Mouse (Mus musculus): ENCODE data around the gene Rab43.

Gene Rab43

DNA sequence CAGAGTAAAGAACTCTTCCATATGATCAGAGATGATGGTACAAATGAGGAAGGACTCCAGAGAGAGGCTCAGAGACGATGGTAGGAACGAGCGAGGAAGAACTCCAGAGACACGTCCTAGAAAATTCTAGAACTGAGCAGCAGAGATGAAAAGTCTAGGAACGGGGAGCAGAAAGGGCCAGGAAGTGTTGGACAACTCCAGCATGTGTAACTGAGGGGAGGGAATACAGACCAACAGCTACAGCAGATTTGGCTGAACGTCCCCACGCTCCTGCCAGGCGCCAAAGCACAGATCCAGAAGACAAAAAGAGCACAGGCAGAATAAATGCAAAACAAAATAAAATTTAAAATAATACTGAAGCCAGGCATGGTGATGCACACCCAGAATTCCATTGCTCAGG is 55.1 kb downstream of the Rab43 start:
- no peak for DNase-seq (ENCODE audit: inconsistent age in 2 of 2, low spot score in 1 of 2)

DNA sequence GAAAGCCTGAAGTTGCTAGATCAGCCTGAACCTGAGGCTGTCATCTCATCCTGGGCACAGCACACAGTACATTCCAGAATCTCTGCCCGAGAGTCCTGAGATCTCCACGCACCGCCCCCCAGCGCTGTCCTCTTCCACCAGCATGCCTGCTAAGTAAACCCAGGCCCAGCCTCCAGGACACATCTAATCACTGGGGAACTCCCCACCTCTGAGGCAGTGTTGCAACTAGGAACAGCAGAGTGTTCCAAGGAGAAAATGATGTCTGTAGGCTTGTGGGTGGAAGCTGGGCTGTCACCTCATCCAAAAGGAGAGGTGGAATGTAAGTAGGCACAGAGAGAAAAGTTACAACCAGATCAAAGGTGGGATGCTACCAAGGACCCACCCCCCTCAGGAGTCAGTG is 56.8 kb downstream of the Rab43 start:
- no peak for DNase-seq (ENCODE audit: inconsistent age in 2 of 2, low spot score in 1 of 2)

DNA sequence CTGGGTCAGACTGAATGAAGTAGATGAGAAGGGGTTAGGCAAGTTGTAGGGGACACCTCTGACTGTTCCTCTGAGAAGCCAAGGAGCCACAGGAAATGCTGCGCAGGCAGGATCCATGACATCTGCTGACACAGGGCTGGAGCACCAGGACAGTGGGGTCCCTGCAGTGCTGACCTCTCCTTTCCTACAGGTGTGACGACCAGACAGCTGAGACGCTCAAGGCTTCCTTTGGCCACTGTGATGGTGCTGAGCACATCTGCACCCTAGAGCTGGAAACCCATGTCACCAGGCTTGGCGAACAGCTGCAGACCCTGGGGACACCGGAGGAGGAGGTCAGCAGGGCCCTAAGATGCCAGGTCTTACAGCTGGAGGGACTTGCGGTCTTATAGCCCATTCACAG is 60.4 kb downstream of the Rab43 start:
- DNase-seq (ENCODE audit: inconsistent age in 2 of 2, low spot score in 1 of 2): no peak

DNA sequence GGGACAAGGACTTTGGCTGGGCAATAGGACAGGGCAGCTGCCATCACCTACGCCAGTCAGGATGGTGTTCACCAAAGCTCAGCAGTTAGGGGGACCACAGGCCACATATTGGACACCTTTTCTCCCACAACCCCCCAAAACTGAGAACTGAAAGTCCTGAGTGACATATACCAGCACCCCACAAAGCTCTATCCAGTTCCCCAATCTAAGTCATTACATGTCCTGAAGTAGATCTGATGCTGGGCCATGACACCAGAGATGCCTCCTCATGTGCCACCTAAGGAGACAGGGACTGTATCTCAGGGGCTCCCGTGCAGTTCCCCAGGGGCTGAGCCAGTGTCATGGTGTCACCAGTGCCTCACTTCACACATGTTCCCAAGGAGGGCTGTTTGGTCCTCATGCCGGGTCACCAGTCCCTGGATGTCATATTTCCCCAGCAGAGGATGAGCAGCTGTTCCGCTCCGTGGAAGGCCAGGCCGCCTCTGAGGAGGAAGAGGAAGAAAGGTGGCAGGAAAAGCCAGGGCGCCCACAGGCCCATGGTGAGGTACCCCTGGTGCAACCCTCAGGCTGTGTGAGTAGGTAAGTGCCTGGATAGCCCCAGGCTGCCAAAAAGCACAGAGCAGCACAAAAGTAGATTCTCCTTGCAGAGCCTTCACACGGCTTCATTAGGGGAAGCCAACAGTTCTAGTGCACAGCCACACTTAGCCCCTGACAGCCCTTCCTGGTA is 61.6 kb downstream of the Rab43 start:
- DNase-seq (ENCODE audit: inconsistent age in 2 of 2, low spot score in 1 of 2): no peak

DNA sequence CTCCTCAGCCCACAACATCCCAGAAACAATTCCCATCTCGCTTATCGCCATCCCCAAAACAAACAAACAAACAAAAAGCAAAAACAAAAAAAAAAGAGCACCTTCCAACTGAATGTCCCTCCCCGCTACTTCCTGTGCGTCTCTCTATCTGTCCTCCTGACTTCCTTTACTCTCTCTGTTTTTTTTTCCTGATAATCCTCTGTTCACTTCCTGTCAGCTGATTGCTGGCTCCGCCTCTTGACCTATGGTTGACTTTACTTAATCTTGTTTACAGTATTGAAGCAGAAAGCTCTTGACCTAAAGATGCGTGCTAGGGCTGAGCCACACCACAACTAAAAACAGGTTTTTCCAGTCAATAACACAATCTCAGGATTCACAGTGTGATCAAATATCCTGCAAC is 63.4 kb downstream of the Rab43 start:
- no peak for DNase-seq (ENCODE audit: inconsistent age in 2 of 2, low spot score in 1 of 2)

DNA sequence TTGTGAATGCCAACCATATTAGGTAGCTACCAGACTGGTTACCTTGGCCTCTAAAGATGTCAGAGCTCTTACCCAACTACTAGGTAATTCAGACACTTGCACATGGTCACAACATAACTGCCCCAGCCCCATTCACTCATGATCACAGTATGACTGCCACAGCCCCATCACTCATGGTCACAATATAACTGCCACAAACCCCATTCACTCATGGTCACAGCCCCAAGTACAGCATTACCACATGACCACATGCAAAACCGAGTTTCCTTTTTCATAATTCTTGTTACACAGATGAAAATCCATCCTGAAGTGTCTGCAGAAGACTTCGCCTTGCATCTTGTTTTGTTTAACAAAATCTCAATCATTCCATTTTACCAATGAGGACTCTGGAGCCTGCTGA is 63.9 kb downstream of the Rab43 start:
- no peak for DNase-seq (ENCODE audit: inconsistent age in 2 of 2, low spot score in 1 of 2)

DNA sequence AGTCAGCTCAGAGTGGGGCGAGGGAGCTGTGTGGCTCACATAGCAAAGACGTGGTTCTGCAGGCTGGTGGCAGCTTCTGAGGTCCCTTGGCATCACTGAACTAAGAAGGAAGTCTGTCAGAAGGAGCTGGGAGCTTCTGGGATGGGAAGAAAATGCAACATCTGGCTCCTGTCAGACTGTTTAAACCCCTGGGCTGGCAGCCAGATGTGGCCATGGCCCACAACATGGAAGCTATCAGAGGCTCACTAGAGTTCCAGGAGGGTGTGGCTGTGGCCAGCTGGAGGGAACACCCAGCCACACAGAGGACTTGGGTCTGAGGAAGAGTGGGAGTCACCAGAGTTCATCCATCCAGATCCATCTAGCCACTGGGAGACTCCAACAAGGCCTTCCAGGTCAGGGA is 65.1 kb downstream of the Rab43 start:
- DNase-seq (ENCODE audit: inconsistent age in 2 of 2, low spot score in 1 of 2): peak in 1 of 2 experiments; percentile 27

DNA sequence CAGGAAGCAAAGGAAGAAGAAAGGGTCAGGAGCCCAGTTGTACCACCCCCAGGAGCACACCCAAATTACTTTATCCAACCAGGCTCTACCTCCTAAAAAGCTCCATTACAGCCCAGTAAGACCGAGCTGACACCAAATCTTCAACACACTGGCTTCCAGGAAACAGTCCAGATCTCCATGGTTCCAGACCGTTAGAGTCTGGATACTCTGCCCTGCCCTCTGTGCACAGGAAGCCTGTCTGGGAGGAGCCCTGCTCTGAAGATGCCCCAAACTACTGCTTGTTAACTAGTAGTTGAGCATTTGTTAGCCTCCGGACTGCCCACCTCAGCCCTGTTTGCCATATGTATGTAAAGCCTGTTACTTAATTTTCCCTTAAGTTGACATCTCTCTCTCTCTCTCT is 65.9 kb downstream of the Rab43 start:
- no peak for DNase-seq (ENCODE audit: inconsistent age in 2 of 2, low spot score in 1 of 2)

DNA sequence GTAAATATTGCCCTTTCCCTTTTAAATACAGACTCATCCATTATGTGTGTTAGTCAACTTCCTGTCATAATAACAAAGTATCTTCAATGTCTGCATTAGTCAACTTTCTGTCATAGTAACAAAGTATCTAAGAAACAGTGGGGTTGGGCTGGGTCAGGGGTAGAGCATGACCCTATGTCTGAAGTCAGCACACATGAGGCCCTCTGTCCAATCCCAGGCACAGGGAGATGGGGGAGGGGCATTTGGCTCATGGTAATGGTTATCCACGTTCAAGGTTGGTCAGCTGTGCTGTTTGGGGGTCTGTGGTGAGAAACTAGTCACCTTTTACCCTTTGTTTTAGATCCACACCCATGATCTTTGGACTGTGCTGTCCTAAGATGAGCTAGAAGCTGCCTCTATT is 66.7 kb downstream of the Rab43 start:
- peak in 1 of 2 experiments; percentile 58 for DNase-seq (ENCODE audit: inconsistent age in 2 of 2, low spot score in 1 of 2)

DNA sequence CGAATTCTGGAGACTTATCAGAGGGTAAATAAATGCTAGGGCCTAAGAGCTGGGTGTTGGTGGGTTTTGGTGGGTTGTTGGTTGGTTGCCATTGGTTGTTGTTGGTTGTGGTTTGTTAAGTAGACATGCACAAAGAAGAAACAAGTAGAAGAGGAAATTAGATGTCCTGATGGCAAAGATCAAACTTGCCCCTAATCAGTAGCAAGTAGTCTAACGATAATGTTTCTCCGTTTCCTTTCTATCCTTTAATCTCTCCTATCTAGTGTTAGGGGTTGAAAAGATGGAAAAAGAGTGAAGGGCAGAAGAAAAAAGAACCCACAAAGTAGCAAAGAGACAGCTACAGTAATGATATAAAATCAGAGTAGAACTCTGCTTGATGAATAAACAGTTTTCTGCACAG is 67.3 kb downstream of the Rab43 start:
- DNase-seq (ENCODE audit: inconsistent age in 2 of 2, low spot score in 1 of 2): no peak

DNA sequence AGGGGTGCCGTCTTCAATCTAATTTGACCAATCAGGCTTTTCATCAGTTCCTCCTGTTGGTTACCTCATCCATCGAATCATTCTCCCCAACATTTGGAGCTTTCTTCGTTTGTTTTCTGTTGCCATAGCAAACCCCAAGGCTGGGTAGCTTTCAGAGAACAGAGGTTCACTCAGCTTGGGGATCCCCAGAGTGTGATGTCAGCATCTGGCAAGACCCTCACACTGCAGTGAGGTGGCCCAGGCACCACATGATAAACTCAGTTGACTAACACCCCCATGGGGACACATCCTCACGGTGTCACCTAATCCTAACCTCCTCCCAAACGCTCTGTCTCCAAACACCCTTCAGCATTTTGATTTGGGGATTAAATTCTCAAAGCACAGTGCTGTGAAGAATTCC is 68.7 kb downstream of the Rab43 start:
- no peak for DNase-seq (ENCODE audit: inconsistent age in 2 of 2, low spot score in 1 of 2)

DNA sequence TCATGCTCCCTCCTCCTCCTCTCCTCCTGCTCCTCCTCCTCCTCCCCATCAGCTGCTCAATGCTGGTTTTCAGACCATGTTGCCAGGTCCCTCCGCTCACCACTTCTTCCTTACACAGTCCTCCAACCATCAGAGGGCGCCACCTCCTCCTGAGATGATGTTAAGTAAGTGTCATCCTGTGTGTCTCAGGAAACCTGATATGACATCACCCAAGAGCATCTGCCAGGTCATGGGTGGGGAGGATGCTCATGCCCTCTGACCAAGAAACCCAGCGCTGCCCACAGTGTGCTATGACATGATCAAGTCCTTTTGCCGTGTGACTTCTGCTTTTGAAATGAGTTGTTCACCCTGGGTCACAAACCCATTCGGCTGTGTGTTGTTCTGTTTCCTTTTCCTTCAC is 69.2 kb downstream of the Rab43 start:
- no peak for DNase-seq (ENCODE audit: inconsistent age in 2 of 2, low spot score in 1 of 2)

DNA sequence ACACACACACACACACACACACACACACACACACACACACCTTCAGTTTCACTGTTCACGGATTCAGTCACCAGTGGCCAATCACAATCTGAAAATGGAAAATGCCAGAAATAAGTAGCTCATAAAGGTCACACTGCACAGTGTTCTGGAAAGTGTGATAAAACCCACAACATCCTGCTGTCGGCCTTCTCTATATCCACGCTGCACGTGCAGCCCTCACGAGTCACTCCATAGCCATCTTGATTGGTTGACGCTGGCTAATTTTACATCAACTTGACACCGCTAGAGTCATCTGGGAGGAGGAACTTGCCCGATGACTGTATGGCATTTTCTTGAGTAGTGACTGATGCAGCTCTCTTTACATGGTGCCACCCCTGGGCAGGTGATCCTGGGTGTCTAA is 70.0 kb downstream of the Rab43 start:
- no peak for DNase-seq (ENCODE audit: inconsistent age in 2 of 2, low spot score in 1 of 2)

DNA sequence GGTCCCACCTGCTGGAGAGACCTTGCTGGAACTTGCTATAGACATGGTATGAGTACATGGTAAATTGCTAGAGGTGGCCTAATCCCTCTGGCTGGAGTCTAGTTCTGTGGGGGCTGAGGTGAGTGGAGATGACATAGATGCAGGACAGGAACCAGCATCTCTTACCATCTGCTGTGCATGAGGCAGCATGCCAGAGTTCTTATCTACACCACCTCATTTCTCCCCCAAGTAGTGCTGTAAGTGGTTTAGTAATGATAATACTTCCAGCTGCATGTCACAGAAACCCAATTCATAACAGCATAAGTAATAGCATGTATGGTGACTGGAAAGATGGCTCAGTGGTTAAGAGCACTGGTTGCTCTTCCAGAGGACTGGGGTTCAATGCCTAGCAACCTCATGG is 71.5 kb downstream of the Rab43 start:
- no peak for DNase-seq (ENCODE audit: inconsistent age in 2 of 2, low spot score in 1 of 2)

DNA sequence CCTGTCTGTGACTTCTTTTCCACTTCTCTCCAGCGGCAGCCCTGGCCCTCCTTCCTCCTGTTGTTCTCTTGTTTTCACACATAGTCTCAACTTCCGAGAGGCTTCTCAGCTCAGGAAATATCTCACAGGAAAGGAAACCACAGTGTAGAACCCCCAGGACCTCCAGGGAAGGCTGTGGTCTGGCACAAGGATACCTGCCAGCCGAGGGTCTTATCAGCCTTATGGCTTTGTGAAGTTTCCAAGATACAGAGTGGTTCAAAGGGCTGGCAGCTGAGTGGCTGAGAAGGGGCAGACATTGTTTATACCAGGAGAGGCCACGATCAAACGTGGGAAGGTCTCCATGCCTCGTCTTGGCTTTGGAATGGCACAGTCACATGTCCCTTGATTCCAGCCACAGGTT is 72.1 kb downstream of the Rab43 start:
- no peak for DNase-seq (ENCODE audit: inconsistent age in 2 of 2, low spot score in 1 of 2)
